Mouse (Mus musculus) spleen, adult 2 months (tissue): Measurements from ENCODE around the gene Unc5c.

ENCODE experiments used
- CTCF ChIP-seq: fragments of 200-500 bp; IDR thresholded peaks from 2 replicates; pipeline ENCODE4 v1.5.1; 2011; ENCODE audit warnings: mild to moderate bottlenecking, inconsistent platforms; ENCODE audit not compliant: insufficient read depth, insufficient read length, insufficient replicate concordance; ENCODE audit errors: extremely low read depth
- POLR2A ChIP-seq: fragments of 200-500 bp; IDR thresholded peaks from 2 replicates; pipeline ENCODE4 v1.6.1; 2011; ENCODE audit warnings: low read depth, low read length, inconsistent platforms

DNA sequence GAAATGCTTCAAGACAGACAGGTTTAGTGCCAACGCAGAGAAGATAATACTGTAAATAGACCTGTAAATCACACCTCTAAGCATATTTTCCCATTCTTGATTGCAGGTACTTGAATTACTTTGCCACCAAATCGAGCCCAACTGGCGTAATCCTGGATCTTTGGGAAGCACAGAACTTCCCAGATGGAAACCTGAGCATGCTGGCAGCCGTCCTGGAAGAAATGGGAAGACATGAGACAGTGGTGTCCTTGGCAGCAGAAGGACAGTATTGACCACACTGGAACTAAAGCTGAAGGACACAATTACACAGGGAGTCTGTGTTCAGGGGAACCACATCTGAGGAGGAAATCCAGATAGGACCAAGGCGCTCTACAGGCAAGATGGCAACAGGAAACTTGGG lies 363.3 kb downstream of the Unc5c start:
- TF ChIP-seq POLR2A: no peak
- TF ChIP-seq CTCF: no peak
